Mouse (Mus musculus): Measurements from ENCODE around the gene Gm49358. TPM values are rescaled to one million over a fixed set of nuclear protein-coding genes. Genes with fewer than 3 reads are reported as not detected.

Gene Gm49358
- total RNA-seq, 2 experiments from 2014 or later = 20.0 to 21.1 TPM

GRCm38 (mm10) chr10:86846926-86847467 is 83.2 kb downstream of the Gm49358 start:
- DNase-seq (ENCODE audit: low spot score in 2 of 2) = no peak
- intact Hi-C loops (cut with DNase I) = no loop called here

GRCm38 (mm10) chr10:86849087-86849486 is 85.3 kb downstream of the Gm49358 start:
- DNase-seq (ENCODE audit: low spot score in 2 of 2) = no peak
- intact Hi-C loops (cut with DNase I) = no loop called here

- intact Hi-C loops (cut with DNase I) = no loop called here
- no peak for DNase-seq (ENCODE audit: low spot score in 2 of 2)
Measured at GRCm38 (mm10) chr10:86849508-86849907, 85.7 kb downstream of the Gm49358 start.

- intact Hi-C loops (cut with DNase I) = no loop called here
- DNase-seq (ENCODE audit: low spot score in 2 of 2) = no peak
Measured at GRCm38 (mm10) chr10:86852160-86852559, 88.4 kb downstream of the Gm49358 start.

- intact Hi-C loops (cut with DNase I) = no loop called here
- no peak for DNase-seq (ENCODE audit: low spot score in 2 of 2)
Measured at GRCm38 (mm10) chr10:86853433-86853832, 89.7 kb downstream of the Gm49358 start.

- intact Hi-C loops (cut with DNase I) = no loop called here
Measured at GRCm38 (mm10) chr10:86860396-86860795, 96.6 kb downstream of the Gm49358 start.

GRCm38 (mm10) chr10:86862496-86862895 is 98.7 kb downstream of the Gm49358 start:
- no peak for DNase-seq (ENCODE audit: low spot score in 2 of 2)
- intact Hi-C loops (cut with DNase I) = no loop called here

More at GRCm38 (mm10) chr10:86860396-86860795, 96.6 kb downstream of the Gm49358 start:
- DNase-seq (ENCODE audit: low spot score in 2 of 2) = no peak

- no peak for DNase-seq (ENCODE audit: low spot score in 2 of 2)
- intact Hi-C loops (cut with DNase I) = no loop called here
Measured at GRCm38 (mm10) chr10:86863429-86863828, 99.7 kb downstream of the Gm49358 start.

GRCm38 (mm10) chr10:86872121-86872520 is 108.3 kb downstream of the Gm49358 start:
- no peak for DNase-seq (ENCODE audit: low spot score in 2 of 2)
- intact Hi-C loops (cut with DNase I) = no loop called here

- no peak for DNase-seq (ENCODE audit: low spot score in 2 of 2)
- intact Hi-C loops (cut with DNase I) = no loop called here
Measured at GRCm38 (mm10) chr10:86872591-86872990, 108.8 kb downstream of the Gm49358 start.

GRCm38 (mm10) chr10:86878721-86879120 is 114.9 kb downstream of the Gm49358 start:
- intact Hi-C loops (cut with DNase I) = no loop called here
- DNase-seq (ENCODE audit: low spot score in 2 of 2) = no peak

- DNase-seq (ENCODE audit: low spot score in 2 of 2) = no peak
- intact Hi-C loops (cut with DNase I) = no loop called here
Measured at GRCm38 (mm10) chr10:86880071-86880806, 116.5 kb downstream of the Gm49358 start.

- DNase-seq (ENCODE audit: low spot score in 2 of 2) = no peak
- intact Hi-C loops (cut with DNase I) = no loop called here
Measured at GRCm38 (mm10) chr10:86881448-86881847, 117.7 kb downstream of the Gm49358 start.

Other genes starting within 250 kb of the Gm49358 start
- 100 to 1,000 TPM; 291 to 292 TPM for gene Hsp90b1, start 58.5 kb upstream of the Gm49358 start, total RNA-seq (2021)
- gene Ttc41, start 58.2 kb upstream of the Gm49358 start, total RNA-seq (2021) = 1 to 10 TPM; 1.1 to 1.2 TPM
- 10 to 100 TPM; 71.2 to 71.8 TPM for gene Nt5dc3, start 15.0 kb downstream of the Gm49358 start, total RNA-seq (2021)
- under 1 TPM; 0.25 to 0.37 TPM for gene Stab2, start 244.1 kb downstream of the Gm49358 start, total RNA-seq (2021)

All from left cerebral cortex, postnatal 14 days (tissue).